Mouse (Mus musculus) myocyte (in vitro differentiated cells): Measurements from ENCODE around the gene Sidt1.

Source experiments
- CEBPB ChIP-seq: IDR thresholded peaks from 2 replicates; pipeline ENCODE4 v1.6.1; 2011; ENCODE audit warnings: mild to moderate bottlenecking, moderate library complexity; ENCODE audit not compliant: poor library complexity, insufficient read depth, severe bottlenecking
- E2F4 ChIP-seq: IDR thresholded peaks from one replicate; pipeline ENCODE4 v1.6.1; 2011; ENCODE audit warnings: mild to moderate bottlenecking, control low read depth, moderate library complexity; ENCODE audit not compliant: insufficient read depth
- MAX ChIP-seq: IDR thresholded peaks from one replicate; pipeline ENCODE4 v1.6.1; 2011; ENCODE audit warnings: low read depth, mild to moderate bottlenecking, control low read depth
- MYOD1 ChIP-seq, 3 experiments: IDR thresholded peaks; one replicate each; pipeline ENCODE4 v1.6.1; 2011; ENCODE audit warnings: control low read depth in 2 of 3, low read depth in 2 of 3, mild to moderate bottlenecking in 2 of 3, moderate library complexity in 1 of 3; ENCODE audit not compliant: insufficient read length in 2 of 3, control insufficient read depth in 1 of 3
- POLR2A ChIP-seq: IDR thresholded peaks from one replicate; pipeline ENCODE4 v1.6.1; 2011; ENCODE audit warnings: low read depth, mild to moderate bottlenecking, control low read depth, moderate library complexity; ENCODE audit not compliant: insufficient read length
- POLR2AphosphoS2 ChIP-seq: IDR thresholded peaks from one replicate; pipeline ENCODE4 v1.6.1; 2011; ENCODE audit warnings: low read depth, control low read depth; ENCODE audit not compliant: insufficient read length
- REST ChIP-seq: IDR thresholded peaks from one replicate; pipeline ENCODE4 v1.6.1; 2011; ENCODE audit warnings: mild to moderate bottlenecking, control low read depth, moderate library complexity; ENCODE audit not compliant: insufficient read depth, insufficient read length
- USF1 ChIP-seq: IDR thresholded peaks from one replicate; pipeline ENCODE4 v1.6.1; 2011; ENCODE audit warnings: low read depth, mild to moderate bottlenecking, control low read depth, moderate library complexity

DNA sequence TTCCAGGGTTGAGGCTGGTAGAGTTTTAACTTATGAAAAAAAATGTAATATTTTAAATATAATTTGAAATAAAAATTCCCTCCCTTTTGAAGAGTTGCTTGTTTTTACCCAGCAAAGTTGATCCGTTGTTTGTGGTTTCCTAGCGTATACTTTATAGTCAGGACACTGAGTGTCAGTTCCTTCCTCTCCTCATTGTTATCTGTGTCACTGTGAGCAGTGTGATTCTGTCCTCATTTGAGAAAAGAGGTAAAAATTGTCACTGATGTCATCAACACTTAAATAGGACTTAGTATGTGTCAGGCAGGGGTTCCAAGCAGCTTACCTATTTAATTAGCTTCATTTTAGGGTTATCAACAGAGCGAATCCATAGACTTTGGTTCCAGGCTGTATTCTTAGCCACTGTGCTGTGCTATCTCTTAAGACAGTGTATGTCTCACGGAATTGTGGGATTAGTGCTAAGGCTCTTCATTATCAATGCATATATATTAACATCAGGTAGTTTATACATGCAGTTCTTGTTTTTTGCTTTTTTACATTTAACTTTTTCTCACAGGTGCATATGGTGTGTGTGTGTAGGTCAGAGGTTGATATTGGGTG is 16.9 kb upstream of the Sidt1 start:
- TF ChIP-seq USF1 (no peak), POLR2A (no peak), MAX (no peak), REST (no peak), CEBPB (no peak), MYOD1 (IDR thresholded peaks at IDR 0.05; ENCODE audit: control insufficient read depth in 1 of 3, insufficient read length in 2 of 3, low read depth in 2 of 3) (no peak), POLR2AphosphoS2 (no peak), E2F4 (no peak)
